Mouse (Mus musculus) large intestine, adult 2 months (tissue): ENCODE data around the gene Dpm1. TPM values are rescaled to one million over a fixed set of nuclear protein-coding genes. Genes with fewer than 3 reads are reported as not detected.

ENCODE experiments used
- DNase-seq: peaks from one replicate; pipeline ENCODE4 v3.0.0-alpha.2; 2012; ENCODE audit warnings: low read depth, low spot score
- WGBS: fragments of 180-500 bp; shearing (Covaris S2); methylation state at CpG from one replicate; pipeline ENCODE4 v1.1.7; 2018; 5-methylcytosine and 5-hydroxymethylcytosine counted together
- polyA plus RNA-seq: library from polyadenylated mRNA; depleted of rRNA; stranded (reverse); fragments of >200 nt; gene quantifications from 2 replicates; pipeline ENCODE4 v1.2.3, GENCODE M21; 2012; rRNA removed

Gene Dpm1
- polyA plus RNA-seq, 1 experiment = 14.8 TPM

DNA sequence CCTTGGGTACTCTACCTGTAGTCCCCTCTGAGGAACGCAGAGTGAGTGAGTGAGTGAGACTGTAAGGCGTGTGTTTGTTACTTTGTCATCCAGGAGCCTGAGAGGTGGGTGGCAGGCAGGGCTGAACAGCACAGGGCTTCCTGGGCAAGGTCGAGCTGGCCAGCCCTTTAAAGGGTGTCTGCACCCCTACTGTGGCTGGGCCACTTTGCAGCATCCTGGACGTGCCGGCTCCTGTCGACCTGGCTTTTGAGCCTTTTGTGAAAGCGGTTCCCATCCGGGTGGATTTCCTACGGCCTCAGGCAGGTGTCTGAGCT is 60.6 kb downstream of the Dpm1 start:
- no peak for DNase-seq
- 17% methylated on average over 9 of the region's 9 CpGs for WGBS

DNA sequence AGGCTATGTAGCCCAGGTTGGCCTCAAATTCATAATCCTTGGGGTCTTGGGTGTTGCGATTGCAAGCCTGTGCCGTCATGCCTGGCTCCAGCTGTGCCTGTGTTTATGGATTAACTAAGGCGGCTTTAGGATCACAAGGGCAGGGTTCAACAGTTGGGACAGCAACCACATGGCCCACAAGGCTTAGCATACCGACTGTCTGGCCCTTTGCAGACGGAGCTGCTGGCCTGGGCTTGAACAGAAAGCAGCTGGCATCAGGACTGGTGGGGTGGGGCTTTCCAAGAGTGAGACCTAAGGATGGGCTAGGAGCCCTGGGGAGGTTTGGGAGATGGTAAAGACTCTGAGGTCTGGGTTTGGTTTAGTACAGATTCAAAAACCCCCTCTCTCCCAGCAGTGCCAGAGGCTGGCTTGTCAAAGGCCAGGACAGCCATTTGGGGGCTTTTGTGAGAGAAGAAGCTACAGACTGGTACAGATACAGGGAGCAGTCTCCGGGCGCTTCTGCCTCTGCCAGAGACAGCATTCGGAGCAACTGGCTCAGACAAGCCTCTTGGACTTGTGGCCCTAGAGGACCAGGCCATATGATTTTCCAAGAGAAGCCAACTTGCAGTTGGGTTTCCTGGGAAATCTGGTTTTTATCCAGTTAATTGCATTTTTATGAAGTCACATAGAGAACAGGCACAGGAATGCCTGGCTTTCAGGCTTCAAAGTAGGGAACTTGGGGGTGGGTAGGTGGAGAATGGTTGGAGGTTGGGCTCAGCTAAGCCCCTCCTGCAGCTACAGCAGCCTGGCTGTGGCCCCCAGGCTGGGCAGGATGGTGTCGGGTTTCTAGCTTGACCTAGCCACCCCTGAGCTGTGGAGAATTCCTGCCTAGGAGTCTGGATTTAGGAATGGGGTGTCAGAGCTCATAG is 61.2 kb downstream of the Dpm1 start:
- WGBS = 66% methylated on average over 9 of the region's 9 CpGs
- DNase-seq = no peak

DNA sequence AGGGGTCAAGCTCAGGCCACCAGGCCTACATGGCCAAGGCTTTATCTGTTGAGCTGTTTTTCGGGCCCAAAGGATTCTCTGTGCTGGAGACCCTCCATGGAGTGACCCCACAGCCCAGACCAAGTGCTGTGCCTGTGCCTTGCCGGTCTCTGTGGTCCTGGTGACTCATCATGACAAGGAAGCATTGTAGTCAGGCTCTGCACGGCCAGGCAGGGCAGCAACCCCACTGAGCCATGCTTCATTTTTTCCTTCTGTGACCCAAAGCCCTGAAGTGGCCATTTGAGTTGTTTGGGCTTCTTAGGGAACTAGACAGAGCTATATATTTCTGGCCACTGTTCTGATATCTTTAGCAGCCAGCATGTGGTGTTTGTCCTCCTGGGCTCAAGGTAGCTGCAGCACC is 62.6 kb downstream of the Dpm1 start:
- WGBS = 67% methylated on average over 3 of the region's 3 CpGs
- no peak for DNase-seq

DNA sequence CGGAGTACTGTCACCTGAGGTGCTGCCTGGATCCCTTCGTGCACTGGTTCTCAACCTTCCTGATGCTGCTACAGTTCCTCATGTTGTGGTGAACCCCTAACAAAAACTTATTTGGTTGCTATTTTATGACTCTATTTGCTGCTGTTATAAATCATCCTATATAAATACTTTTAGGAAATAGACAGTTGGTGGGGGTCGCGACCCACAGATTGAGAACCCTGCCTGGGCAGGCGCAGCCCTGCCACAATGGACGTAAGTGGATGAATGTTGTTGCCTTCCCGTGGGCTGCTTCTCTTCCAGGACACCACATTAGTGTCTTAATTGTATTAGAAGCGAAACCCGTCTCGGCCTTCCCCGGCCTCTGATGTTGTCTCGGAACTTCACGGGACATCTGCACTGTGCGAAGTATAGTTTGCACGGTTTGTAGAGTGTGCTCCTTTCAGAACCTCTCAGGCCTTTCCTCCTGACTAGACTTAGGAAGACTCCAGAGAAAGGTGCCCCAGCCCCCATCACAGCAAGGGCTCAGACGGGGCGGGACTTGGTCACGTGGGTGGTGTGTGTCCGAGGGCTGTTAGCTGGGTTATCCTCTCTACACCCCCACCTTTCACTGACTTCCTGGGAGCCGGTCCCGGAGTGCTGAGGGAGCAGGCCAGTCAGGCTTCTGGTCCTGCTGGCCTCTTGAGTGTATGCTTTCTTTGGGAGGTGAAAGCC is 63.5 kb downstream of the Dpm1 start:
- no peak for DNase-seq
- 50% methylated on average over 21 of the region's 21 CpGs for WGBS

DNA sequence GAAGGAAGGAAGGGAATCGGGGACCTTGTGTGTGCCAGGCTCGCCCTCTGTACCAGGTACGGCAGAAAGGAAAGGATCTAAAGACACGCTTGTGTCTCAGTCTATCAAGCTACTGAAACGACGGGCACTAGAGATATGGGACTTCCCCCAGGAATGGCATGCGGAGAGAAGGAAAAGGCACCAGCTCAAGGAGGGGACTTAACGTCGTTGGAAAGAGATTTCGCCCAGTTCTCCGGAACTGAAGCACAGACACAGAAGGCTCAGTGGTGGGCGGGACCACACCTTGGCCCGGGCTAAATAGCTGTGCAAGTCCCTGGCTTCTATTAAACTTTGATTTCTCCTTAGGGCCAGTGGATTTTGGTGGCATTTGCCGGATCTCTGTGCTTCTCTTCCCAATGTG is 68.4 kb downstream of the Dpm1 start:
- no peak for DNase-seq

DNA sequence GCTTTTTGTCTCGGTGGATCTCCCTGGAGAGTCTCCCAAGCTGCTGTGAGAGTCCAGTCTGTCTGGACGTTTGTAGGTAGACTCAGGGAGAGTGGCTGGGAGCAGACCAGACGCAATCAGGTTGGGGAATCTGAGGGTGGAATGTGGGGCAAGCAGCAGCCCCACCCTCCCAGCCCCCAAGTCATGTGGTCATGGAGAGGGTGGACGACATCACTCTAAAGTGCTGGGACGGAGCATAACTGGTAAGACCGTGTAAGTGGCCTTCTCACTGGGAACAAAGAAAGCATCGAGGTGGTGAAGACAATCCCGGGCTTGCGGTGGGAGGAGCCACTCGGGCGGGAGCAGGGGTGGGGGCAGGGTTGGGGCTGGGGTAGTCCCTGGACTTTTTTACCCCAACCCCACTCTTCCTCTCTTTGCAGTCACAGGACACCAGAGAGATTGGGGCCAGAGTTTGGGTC is 68.8 kb downstream of the Dpm1 start:
- 18% methylated on average over 11 of the region's 11 CpGs for WGBS
- no peak for DNase-seq

More for the DNA sequence above, 68.4 kb downstream of the Dpm1 start:
- 9% methylated on average over 14 of the region's 14 CpGs for WGBS

DNA sequence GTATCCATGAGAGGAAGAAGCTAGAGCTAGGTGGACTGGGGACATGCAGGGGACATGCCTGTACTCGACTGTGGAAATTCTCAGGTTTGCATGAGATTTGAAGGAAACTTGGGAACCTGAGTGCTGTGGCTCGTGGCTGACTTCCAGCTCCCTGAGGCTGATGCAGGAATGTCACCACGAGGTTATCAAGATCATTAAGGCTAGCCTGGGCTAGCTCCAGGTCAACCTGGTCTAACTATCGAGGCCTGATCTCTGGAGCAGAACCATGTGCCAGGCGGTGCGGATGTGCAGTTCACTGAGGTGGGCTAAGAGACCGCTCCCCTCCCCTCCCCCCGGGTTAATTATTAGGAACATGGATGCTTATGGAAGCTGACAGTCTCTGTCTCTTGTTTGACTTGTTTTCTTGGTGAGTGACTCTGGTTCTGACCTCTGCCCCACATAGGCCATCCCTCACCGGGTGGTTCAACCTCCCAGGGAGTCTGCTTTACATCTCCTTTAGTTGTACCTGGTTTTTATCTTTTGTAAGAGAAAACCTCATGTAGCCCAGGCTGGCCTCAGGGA is 69.9 kb downstream of the Dpm1 start:
- WGBS = 81% methylated on average over 9 of the region's 9 CpGs

More for the DNA sequence above, 69.9 kb downstream of the Dpm1 start:
- DNase-seq = no peak

Other genes starting within 250 kb of the Dpm1 start
- gene Ripor3, start 220.0 kb downstream of the Dpm1 start, polyA plus RNA-seq = 1.9 and 3.3 TPM in 2 replicates
- gene Pard6b, start 149.6 kb downstream of the Dpm1 start, polyA plus RNA-seq = 16.5 and 24.8 TPM in 2 replicates
- 10.5 and 15.0 TPM in 2 replicates for gene Adnp, start 23.5 kb downstream of the Dpm1 start, polyA plus RNA-seq
- gene Gm20716, start 227 bp downstream of the Dpm1 start, polyA plus RNA-seq = 3.6 and 4.5 TPM in 2 replicates
- gene Mocs3, start within 50 bp of the Dpm1 start, polyA plus RNA-seq = 8.1 and 11.4 TPM in 2 replicates
- gene Kcng1, start 51.1 kb upstream of the Dpm1 start, polyA plus RNA-seq = 0.35 and 0.58 TPM in 2 replicates